Mouse (Mus musculus) midbrain, embryonic 13.5 days (tissue): Measurements from ENCODE around the gene Blvrb. TPM values are rescaled to one million over a fixed set of nuclear protein-coding genes. Genes with fewer than 3 reads are reported as not detected.
A peak's percentile ranks its signal among the peaks of the same experiment; 100 is the strongest.

Source experiments
- ATAC-seq: fragments of 200-750 bp; cut with Nextera tagmentation; 2 replicates; pipeline ENCODE4 v1.8.0; 2017; ENCODE audit warnings: mild to moderate bottlenecking, moderate TSS enrichment, moderate library complexity
- H3K27ac ChIP-seq: fragments of 300-500 bp; sonication (generic); 2 replicates; pipeline ENCODE4 v1.5.1; 2015; ENCODE audit warnings: inconsistent platforms, mild to moderate bottlenecking, moderate library complexity
- H3K27me3 ChIP-seq: fragments of 300-500 bp; sonication (generic); 2 replicates; pipeline ENCODE4 v1.6.1; 2015; ENCODE audit warnings: mild to moderate bottlenecking, inconsistent platforms
- H3K36me3 ChIP-seq: fragments of 300-500 bp; sonication (generic); 2 replicates; pipeline ENCODE4 v1.6.1; 2015; ENCODE audit warnings: mild to moderate bottlenecking, inconsistent platforms
- H3K4me1 ChIP-seq: fragments of 300-500 bp; sonication (generic); replicated peaks from 2 replicates; pipeline ENCODE4 v1.6.1; 2015; ENCODE audit warnings: inconsistent platforms
- H3K4me2 ChIP-seq: fragments of 300-500 bp; sonication (generic); replicated peaks from 2 replicates; pipeline ENCODE4 v1.6.1; 2015; ENCODE audit warnings: moderate library complexity, mild to moderate bottlenecking, inconsistent platforms
- H3K4me3 ChIP-seq: fragments of 300-500 bp; sonication (generic); replicated peaks from 2 replicates; pipeline ENCODE4 v1.5.1; 2015; ENCODE audit warnings: mild to moderate bottlenecking, inconsistent platforms
- H3K9ac ChIP-seq: fragments of 300-500 bp; sonication (generic); replicated peaks from 2 replicates; pipeline ENCODE4 v1.6.1; 2015; ENCODE audit warnings: mild to moderate bottlenecking, inconsistent platforms
- H3K9me3 ChIP-seq: fragments of 300-500 bp; sonication (generic); 2 replicates; pipeline ENCODE4 v1.6.1; 2016; ENCODE audit warnings: mild to moderate bottlenecking, inconsistent platforms
- WGBS: fragments of 180-500 bp; shearing (Covaris S2); methylation state at CpG from one replicate; pipeline ENCODE4 v1.1.7; 2015; 5-methylcytosine and 5-hydroxymethylcytosine counted together
- polyA plus RNA-seq: library from polyadenylated mRNA; unstranded; fragments of >200 nt; fragmentation: Nextera tagmentation; extraction: Ambion mirVana; gene quantifications from 2 replicates; pipeline ENCODE4 v1.2.1, GENCODE M21; 2015

Gene Blvrb
- polyA plus RNA-seq, 1 experiment from 2014 or later, result 16.1 TPM

GRCm38 (mm10) chr7:27451359-27451758, 3.6 kb downstream of the Blvrb start:
- no peak overlapping the region for H3K4me2 ChIP-seq
- H3K4me3 ChIP-seq, result no peak overlapping the region
- H3K9me3 ChIP-seq, result no peaks in the 10 kb centered on the region
- peaks cover 3% of the 10 kb centered on the region; the same call in 1 of the 2 replicates for H3K27me3 ChIP-seq
- ATAC-seq, result no peak
- no peak overlapping the region for H3K27ac ChIP-seq
- H3K36me3 ChIP-seq, result no peaks in the 10 kb centered on the region
- H3K9ac ChIP-seq, result no peak overlapping the region
- H3K4me1 ChIP-seq, result peaks cover 14% of the 10 kb centered on the region
- 93% methylated on average over 2 of the region's 2 CpGs for WGBS

GRCm38 (mm10) chr7:27452206-27452770, 4.5 kb downstream of the Blvrb start:
- H3K4me2 ChIP-seq, result no peak overlapping the region
- H3K27me3 ChIP-seq, result 0 out of 2 replicates have a peak, but pooled peaks cover 3% of the 10 kb centered on the region
- H3K4me3 ChIP-seq, result no peak overlapping the region
- H3K9me3 ChIP-seq, result no peaks in the 10 kb centered on the region
- H3K9ac ChIP-seq, result no peak overlapping the region
- 55% methylated on average over 13 of the region's 13 CpGs for WGBS
- no peak overlapping the region for H3K27ac ChIP-seq
- no peaks in the 10 kb centered on the region for H3K36me3 ChIP-seq
- H3K4me1 ChIP-seq, result peaks cover 9% of the 10 kb centered on the region
- ATAC-seq, result no peak

- ATAC-seq, result no peak
- Histone ChIP-seq H3K36me3 (no peaks in the 10 kb centered on the region), H3K4me3 (no peak overlapping the region), H3K4me2 (no peak overlapping the region), H3K9me3 (no peaks in the 10 kb centered on the region), H3K9ac (no peak overlapping the region), H3K27me3 (no peaks in the 10 kb centered on the region), H3K27ac (no peak overlapping the region), H3K4me1 (no peaks in the 10 kb centered on the region)
- WGBS, result 82% methylated on average over 10 of the region's 10 CpGs
Measured at GRCm38 (mm10) chr7:27454461-27455121, 6.8 kb downstream of the Blvrb start.

GRCm38 (mm10) chr7:27455273-27455672, 7.5 kb downstream of the Blvrb start:
- WGBS, result 92% methylated on average over 3 of the region's 3 CpGs
- no peak overlapping the region for H3K9ac ChIP-seq
- H3K4me2 ChIP-seq, result no peak overlapping the region
- no peaks in the 10 kb centered on the region for H3K4me1 ChIP-seq
- H3K4me3 ChIP-seq, result no peak overlapping the region
- ATAC-seq, result no peak
- no peaks in the 10 kb centered on the region for H3K9me3 ChIP-seq
- no peaks in the 10 kb centered on the region for H3K27me3 ChIP-seq
- no peaks in the 10 kb centered on the region for H3K36me3 ChIP-seq
- no peak overlapping the region for H3K27ac ChIP-seq

- Histone ChIP-seq H3K27me3 (no peaks in the 10 kb centered on the region), H3K27ac (no peak overlapping the region), H3K4me3 (no peak overlapping the region), H3K4me2 (no peak overlapping the region), H3K4me1 (no peaks in the 10 kb centered on the region), H3K36me3 (no peaks in the 10 kb centered on the region), H3K9ac (no peak overlapping the region), H3K9me3 (no peaks in the 10 kb centered on the region)
- no peak for ATAC-seq
- WGBS, result 89% methylated on average over 4 of the region's 4 CpGs
Measured at GRCm38 (mm10) chr7:27458614-27459013, 10.8 kb downstream of the Blvrb start.

GRCm38 (mm10) chr7:27459640-27460039, 11.9 kb downstream of the Blvrb start:
- 92% methylated on average over 5 of the region's 5 CpGs for WGBS
- ATAC-seq, result no peak
- Histone ChIP-seq H3K27me3 (no peaks in the 10 kb centered on the region), H3K4me2 (no peak overlapping the region), H3K27ac (no peak overlapping the region), H3K36me3 (no peaks in the 10 kb centered on the region), H3K4me3 (no peak overlapping the region), H3K4me1 (no peaks in the 10 kb centered on the region), H3K9me3 (no peaks in the 10 kb centered on the region), H3K9ac (no peak overlapping the region)

GRCm38 (mm10) chr7:27460477-27460876, 12.7 kb downstream of the Blvrb start:
- H3K27ac ChIP-seq, result no peak overlapping the region
- no peak for ATAC-seq
- WGBS, result 83% methylated on average over 6 of the region's 6 CpGs

GRCm38 (mm10) chr7:27467648-27468047, 19.9 kb downstream of the Blvrb start:
- Histone ChIP-seq H3K4me1 (no peaks in the 10 kb centered on the region), H3K36me3 (no peaks in the 10 kb centered on the region), H3K27me3 (no peaks in the 10 kb centered on the region), H3K4me2 (no peak overlapping the region), H3K4me3 (no peak overlapping the region), H3K9ac (no peak overlapping the region), H3K27ac (no peak overlapping the region), H3K9me3 (no peaks in the 10 kb centered on the region)
- WGBS, result 50% methylated on average over 4 of the region's 4 CpGs
- no peak for ATAC-seq

More at GRCm38 (mm10) chr7:27460477-27460876, 12.7 kb downstream of the Blvrb start:
- H3K4me2 ChIP-seq, result no peak overlapping the region
- no peaks in the 10 kb centered on the region for H3K9me3 ChIP-seq
- no peaks in the 10 kb centered on the region for H3K36me3 ChIP-seq
- no peaks in the 10 kb centered on the region for H3K27me3 ChIP-seq
- no peak overlapping the region for H3K9ac ChIP-seq
- no peaks in the 10 kb centered on the region for H3K4me1 ChIP-seq
- H3K4me3 ChIP-seq, result no peak overlapping the region

GRCm38 (mm10) chr7:27471390-27472120, 23.8 kb downstream of the Blvrb start:
- Histone ChIP-seq H3K27me3 (no peaks in the 10 kb centered on the region), H3K9me3 (no peaks in the 10 kb centered on the region), H3K4me2 (no peak overlapping the region), H3K36me3 (peaks cover 4% of the 10 kb centered on the region), H3K27ac (no peak overlapping the region), H3K9ac (no peak overlapping the region), H3K4me1 (peaks cover 7% of the 10 kb centered on the region; the same call in 1 of the 2 replicates), H3K4me3 (no peak overlapping the region)
- ATAC-seq, result no peak
- WGBS, result 91% methylated on average over 11 of the region's 11 CpGs

GRCm38 (mm10) chr7:27472596-27472995, 24.8 kb downstream of the Blvrb start:
- Histone ChIP-seq H3K4me1 (peaks cover 7% of the 10 kb centered on the region; the same call in 1 of the 2 replicates), H3K27me3 (no peaks in the 10 kb centered on the region), H3K27ac (peak overlapping the region; percentile 48; the same call in 1 of the 2 replicates), H3K9me3 (no peaks in the 10 kb centered on the region), H3K36me3 (peaks cover 9% of the 10 kb centered on the region), H3K9ac (no peak overlapping the region), H3K4me3 (peak overlapping the region; percentile 66), H3K4me2 (peak overlapping the region; percentile 78)
- WGBS, result 39% methylated on average over 7 of the region's 7 CpGs
- ATAC-seq, result no peak

GRCm38 (mm10) chr7:27473156-27473834, 25.5 kb downstream of the Blvrb start, which contains the start of gene Sertad3:
Gene Sertad3, plus strand, starts transcription at chr7:27473768.
- H3K9me3 ChIP-seq, result no peaks in the 10 kb centered on the region
- H3K4me2 ChIP-seq, result peak within 1 kb of the TSS; percentile 78
- peaks cover 7% of the 10 kb centered on the region; the same call in 1 of the 2 replicates for H3K4me1 ChIP-seq
- peak within 1 kb of the TSS; percentile 69 for H3K9ac ChIP-seq
- H3K27ac ChIP-seq, result peak within 1 kb of the TSS; percentile 88
- peak within 1 kb of the TSS; percentile 66 for H3K4me3 ChIP-seq
- H3K36me3 ChIP-seq, result peaks cover 15% of the 10 kb centered on the region
- H3K27me3 ChIP-seq, result no peaks in the 10 kb centered on the region
- ATAC-seq, result peak; percentile 94
- WGBS, result under 1% methylated on average over 36 of the region's 36 CpGs
